Mouse (Mus musculus) brain, adult 2 months (tissue): ENCODE measurements at regions not wholly inside any gene's neighbourhood (a gene's known extent, or its start where the extent isn't known, plus 50 kb on each side); places are given as distances from the start of the nearest gene placed in this dataset.
"Not testable (repeated sequence)": the region's sequence is repeated elsewhere in the genome, so short reads cannot be mapped to it uniquely, and the experiment has no call there.

ENCODE experiments used
- DNase-seq: peaks from one replicate; pipeline ENCODE4 v3.0.0; 2011; ENCODE audit warnings: low read depth, low spot score

- DNase-seq: no peak
These were observed 87.6 kb downstream of the Serpinb8 start for GRCm38 (mm10) chr1:107677404-107677803.

- no peak for DNase-seq
These were observed 107.1 kb downstream of the Serpinb8 start for GRCm38 (mm10) chr1:107696858-107697257.

- peak; percentile 19 for DNase-seq
These were observed 116.3 kb downstream of the Serpinb8 start for GRCm38 (mm10) chr1:107706108-107706548.

- DNase-seq: no peak
These were observed 118.8 kb downstream of the Serpinb8 start for GRCm38 (mm10) chr1:107708601-107709000.

- DNase-seq: no peak
These were observed 125.1 kb downstream of the Serpinb8 start for GRCm38 (mm10) chr1:107714869-107715268.

- no peak for DNase-seq
These were observed 129.5 kb downstream of the Serpinb8 start for GRCm38 (mm10) chr1:107719304-107719703.

- DNase-seq: peak; percentile 55
These were observed 138.5 kb downstream of the Serpinb8 start for GRCm38 (mm10) chr1:107728113-107728839.

GRCm38 (mm10) chr1:107765307-107765706 is 175.5 kb downstream of the Serpinb8 start:
- DNase-seq: no peak

GRCm38 (mm10) chr1:107767198-107767947 is 177.6 kb downstream of the Serpinb8 start:
- DNase-seq: peak; percentile 46

GRCm38 (mm10) chr1:107772967-107773366 is 183.2 kb downstream of the Serpinb8 start:
- no peak for DNase-seq

- DNase-seq: peak; percentile 19
These were observed 193.3 kb downstream of the Serpinb8 start for GRCm38 (mm10) chr1:107783079-107783478.

- DNase-seq: peak; percentile 89
These were observed 216.0 kb downstream of the Serpinb8 start for GRCm38 (mm10) chr1:107805823-107806222.

- not testable (repeated sequence) for DNase-seq
These were observed 217.6 kb downstream of the Serpinb8 start for GRCm38 (mm10) chr1:107807367-107807766.

- DNase-seq: no peak
These were observed 221.3 kb downstream of the Serpinb8 start for GRCm38 (mm10) chr1:107811136-107811535.

GRCm38 (mm10) chr1:107811859-107812258 is 222.1 kb downstream of the Serpinb8 start:
- no peak for DNase-seq

- no peak for DNase-seq
These were observed 248.1 kb downstream of the Serpinb8 start for GRCm38 (mm10) chr1:107837877-107838276.

GRCm38 (mm10) chr1:107852386-107852785 is 262.6 kb downstream of the Serpinb8 start:
- DNase-seq: no peak

- DNase-seq: no peak
These were observed 263.2 kb downstream of the Serpinb8 start for GRCm38 (mm10) chr1:107853001-107853400.

- no peak for DNase-seq
These were observed 308.1 kb downstream of the Serpinb8 start for GRCm38 (mm10) chr1:107897743-107898437.

GRCm38 (mm10) chr1:107899261-107899660 is 309.5 kb downstream of the Serpinb8 start:
- no peak for DNase-seq

GRCm38 (mm10) chr1:107900449-107900848 is 310.6 kb downstream of the Serpinb8 start:
- DNase-seq: no peak

GRCm38 (mm10) chr1:107900913-107901312 is 311.1 kb downstream of the Serpinb8 start:
- DNase-seq: no peak
